Mouse (Mus musculus) cerebellum, postnatal 10 days (tissue): Measurements from ENCODE around the gene Defb18.
"Not testable (repeated sequence)": the region's sequence is repeated elsewhere in the genome, so short reads cannot be mapped to it uniquely, and the experiment has no call there.

Source experiments
- DNase-seq, 2 experiments: peaks; one replicate each; pipeline ENCODE4 v3.0.0; 2021; ENCODE audit warnings: mixed read lengths in 2 of 2

Defb18 gene

DNA sequence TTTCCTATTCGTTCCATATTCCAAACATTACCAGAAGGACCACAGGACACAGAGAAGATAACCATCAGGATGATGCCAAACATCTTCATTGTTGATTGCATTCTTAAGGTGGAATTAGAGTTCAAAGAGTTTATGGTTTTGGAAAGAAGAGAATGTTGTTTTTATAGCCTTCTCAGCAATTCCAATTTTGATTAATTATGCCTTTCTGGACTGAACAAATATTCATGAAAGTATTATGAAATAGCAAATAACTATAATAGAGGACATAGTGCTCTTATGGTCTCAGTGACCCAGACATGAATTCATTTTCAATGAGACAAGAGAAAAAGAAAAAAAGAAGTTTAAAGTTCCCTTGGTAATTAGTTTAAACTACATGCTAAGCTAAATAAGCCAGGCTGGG, at the start of gene Defb18:
Gene Defb18, minus strand, starts transcription at position 101 of the 400 bp plus-strand sequence.
- no peak for DNase-seq

GRCm38 (mm10) chr1:18271095-18271494, 33.9 kb upstream of the Defb18 start:
- DNase-seq = no peak

DNA sequence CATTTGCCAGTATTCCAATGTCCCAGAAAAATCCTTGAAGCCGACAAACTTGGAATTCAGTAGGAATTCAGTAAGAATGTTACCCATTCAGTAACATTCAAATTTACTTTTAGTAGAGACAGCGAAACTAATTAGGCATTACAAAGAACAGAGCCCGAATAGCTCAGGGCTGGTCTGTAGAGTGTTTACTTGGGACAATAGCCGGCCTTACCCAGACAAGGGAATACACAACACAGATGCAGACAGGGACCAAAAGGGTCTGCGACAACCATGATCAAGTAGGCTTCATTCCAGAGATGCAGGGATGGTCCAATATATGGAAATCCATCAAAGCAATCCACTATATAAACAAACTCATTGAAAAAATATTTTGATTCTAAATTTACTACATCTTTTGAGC, 31.6 kb upstream of the Defb18 start:
- no peak for DNase-seq

- DNase-seq = no peak
Measured at GRCm38 (mm10) chr1:18265038-18265437, 27.8 kb upstream of the Defb18 start, which contains the start of gene Defb41. TSS of gene Defb41 (minus strand) at chr1:18265138.

DNA sequence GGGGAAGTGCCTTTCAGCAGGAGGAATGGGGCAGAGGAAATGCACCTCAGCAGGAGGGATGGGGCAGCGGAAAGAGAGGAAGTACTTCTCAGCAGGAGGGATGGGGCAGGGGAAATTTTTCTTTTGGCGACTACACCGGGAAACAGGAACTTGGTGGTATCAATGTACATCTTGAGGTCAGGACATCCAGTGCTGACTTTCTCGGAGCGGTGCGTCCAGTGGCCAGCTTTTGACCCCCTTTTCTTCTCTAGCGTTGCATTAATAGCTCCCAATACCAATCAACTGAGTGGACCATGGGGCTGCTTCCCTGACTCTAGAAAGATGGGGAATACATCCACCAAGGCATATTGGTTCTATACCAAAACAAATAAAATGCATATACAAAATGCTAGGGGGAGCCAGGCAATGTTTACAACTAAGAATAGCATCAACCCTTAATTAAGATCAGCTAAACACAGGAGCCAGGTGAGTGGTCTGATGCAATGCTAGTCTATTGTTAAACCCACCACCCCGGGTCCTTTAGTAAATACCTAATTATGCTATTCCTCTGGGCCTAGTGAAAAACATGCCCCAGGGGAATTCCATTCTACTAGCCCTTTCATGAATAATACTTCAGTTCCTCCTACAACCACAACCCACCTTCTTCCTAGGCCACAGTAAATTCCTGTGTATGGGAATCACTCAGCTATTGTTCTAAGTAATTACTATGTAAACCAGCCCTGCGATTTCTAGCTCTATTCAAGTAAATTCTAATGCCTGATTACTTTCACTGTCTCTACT, 8.7 kb upstream of the Defb18 start:
- not testable (repeated sequence) for DNase-seq

GRCm38 (mm10) chr1:18223385-18223945, 13.8 kb downstream of the Defb18 start:
- DNase-seq = no peak

DNA sequence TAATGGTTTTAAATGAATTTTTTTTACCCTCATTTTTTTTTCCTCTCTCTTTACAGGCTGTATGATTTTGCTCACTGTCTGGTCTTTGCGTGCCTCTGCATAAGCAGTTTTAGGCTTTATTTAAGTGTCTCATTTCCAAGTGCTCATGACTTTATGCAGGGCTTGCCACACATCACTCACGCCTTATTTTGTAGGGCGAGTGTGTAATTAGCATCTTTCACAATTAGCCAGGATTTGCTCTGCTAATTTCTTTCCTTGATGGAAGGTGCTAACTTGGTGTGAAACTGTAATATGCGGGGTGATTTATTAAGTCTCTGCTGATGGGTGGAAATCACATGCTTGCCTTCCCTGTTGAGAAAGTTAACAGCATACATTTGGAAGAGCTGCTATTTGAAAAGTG, 45.5 kb downstream of the Defb18 start:
- DNase-seq = no peak

GRCm38 (mm10) chr1:18190714-18191712, 46.2 kb downstream of the Defb18 start:
- DNase-seq = peak; percentile 73 to 83
